Mouse (Mus musculus): ENCODE data around the gene Hoxd11. TPM values are rescaled to one million over a fixed set of nuclear protein-coding genes. Genes with fewer than 3 reads are reported as not detected.

Hoxd11 gene
- polyA plus RNA-seq (2015; fragmentation: Nextera tagmentation; extraction: Ambion mirVana) = not detected in 2 replicates

DNA sequence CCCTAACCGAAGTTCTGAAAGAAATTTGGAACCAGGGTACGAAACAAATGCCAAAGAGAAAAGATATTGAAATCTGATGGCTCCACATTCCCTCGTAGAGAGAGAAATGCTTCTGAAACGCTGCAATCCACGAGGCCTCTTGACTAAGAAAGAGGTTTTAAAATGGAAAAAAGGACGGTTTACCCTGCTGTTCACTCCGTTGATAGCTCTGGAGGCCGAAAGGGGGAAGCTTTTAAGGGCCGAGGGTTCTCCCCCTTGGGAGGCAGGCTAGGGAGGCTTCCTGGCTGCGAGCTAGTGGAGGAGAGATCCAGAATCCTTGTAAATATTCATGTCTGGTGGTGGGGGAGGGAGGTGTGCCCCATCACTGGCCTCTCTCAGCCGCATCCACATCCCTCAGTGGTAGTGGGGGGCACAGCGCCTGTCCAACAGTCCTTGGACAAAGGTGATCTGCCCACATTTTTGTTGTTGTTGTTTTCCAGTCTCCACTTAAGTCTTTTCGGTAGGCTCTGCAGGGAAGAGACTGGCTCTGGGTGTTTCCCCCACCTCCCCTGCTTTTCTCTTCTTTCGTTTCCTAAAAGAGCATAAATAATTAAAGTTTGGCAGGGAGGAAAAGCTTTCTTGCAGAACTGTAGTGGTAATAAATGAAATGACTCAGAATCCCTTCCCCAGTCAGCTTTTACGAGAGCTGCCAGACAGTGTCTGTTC is at the start of gene Hoxd11:
Gene Hoxd11, plus strand, starts transcription at position 667 of the 705 bp plus-strand sequence.
- no peak within 1 kb of the TSS for H3K9ac ChIP-seq

DNA sequence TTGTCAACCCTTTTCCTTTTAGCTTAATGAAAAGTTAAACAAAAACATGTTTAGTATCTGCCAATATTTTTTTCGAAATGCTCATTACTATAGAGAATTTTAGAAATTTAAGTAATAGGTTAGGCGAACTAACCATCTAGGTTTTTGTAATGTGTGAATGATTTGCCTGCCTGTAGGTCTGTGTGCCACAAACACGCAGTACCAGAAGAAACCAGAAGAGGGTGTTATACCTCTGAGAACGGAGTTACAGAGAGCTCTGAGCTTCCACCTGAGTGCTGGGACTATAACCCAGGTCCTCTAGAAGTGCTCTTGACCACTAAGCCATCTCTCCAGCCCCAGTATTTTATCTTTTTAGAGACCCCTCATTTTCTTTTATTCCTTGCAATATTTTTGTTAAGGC is 43.9 kb upstream of the Hoxd11 start:
- 67% methylated on average over 4 of the region's 4 CpGs for WGBS
- no peak for ATAC-seq (ENCODE audit: low FRiP score)
- Histone ChIP-seq H3K4me1 (replicated peaks) (no peaks in the 10 kb centered on the region), H3K4me3 (no peak overlapping the region), H3K4me2 (no peak overlapping the region), H3K9me3 (no peaks in the 10 kb centered on the region), H3K9ac (no peak overlapping the region), H3K36me3 (no peaks in the 10 kb centered on the region), H3K27ac (no peak overlapping the region), H3K27me3 (peaks cover 13% of the 10 kb centered on the region)

More for the DNA sequence above, at the start of gene Hoxd11:
- Histone ChIP-seq H3K36me3 (no peaks in the 10 kb centered on the region), H3K4me3 (no peak within 1 kb of the TSS), H3K9me3 (no peaks in the 10 kb centered on the region), H3K27me3 (peaks cover 100% of the 10 kb centered on the region), H3K4me1 (replicated peaks) (peaks cover 13% of the 10 kb centered on the region), H3K27ac (no peak within 1 kb of the TSS), H3K4me2 (no peak within 1 kb of the TSS)
- ATAC-seq (ENCODE audit: low FRiP score) = no peak
- WGBS = 2% methylated on average over 15 of the region's 15 CpGs

DNA sequence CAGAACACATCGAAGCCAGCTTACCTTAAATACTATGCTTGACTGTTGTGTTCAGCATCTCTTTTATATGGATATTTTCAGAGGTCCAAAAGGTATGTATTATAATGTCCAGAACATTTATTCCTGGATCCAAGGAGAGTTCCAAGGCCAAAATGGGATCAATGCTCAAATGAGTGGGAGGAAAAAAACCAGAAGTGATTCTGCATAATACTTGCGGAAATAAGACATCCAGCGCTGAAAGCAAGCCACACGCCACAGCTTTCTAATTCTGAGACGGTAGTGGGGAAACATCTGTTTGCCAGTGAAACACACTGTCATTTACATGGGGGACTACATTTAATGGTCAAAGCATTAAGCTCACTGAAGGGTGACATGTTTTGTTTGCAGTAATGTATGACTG is 36.9 kb upstream of the Hoxd11 start:
- Histone ChIP-seq H3K4me2 (no peak overlapping the region), H3K9ac (no peak overlapping the region), H3K36me3 (no peaks in the 10 kb centered on the region), H3K27me3 (peaks cover 67% of the 10 kb centered on the region), H3K4me1 (replicated peaks) (no peaks in the 10 kb centered on the region), H3K9me3 (no peaks in the 10 kb centered on the region), H3K27ac (no peak overlapping the region), H3K4me3 (no peak overlapping the region)
- ATAC-seq (ENCODE audit: low FRiP score) = no peak
- 68% methylated on average over 5 of the region's 5 CpGs for WGBS

DNA sequence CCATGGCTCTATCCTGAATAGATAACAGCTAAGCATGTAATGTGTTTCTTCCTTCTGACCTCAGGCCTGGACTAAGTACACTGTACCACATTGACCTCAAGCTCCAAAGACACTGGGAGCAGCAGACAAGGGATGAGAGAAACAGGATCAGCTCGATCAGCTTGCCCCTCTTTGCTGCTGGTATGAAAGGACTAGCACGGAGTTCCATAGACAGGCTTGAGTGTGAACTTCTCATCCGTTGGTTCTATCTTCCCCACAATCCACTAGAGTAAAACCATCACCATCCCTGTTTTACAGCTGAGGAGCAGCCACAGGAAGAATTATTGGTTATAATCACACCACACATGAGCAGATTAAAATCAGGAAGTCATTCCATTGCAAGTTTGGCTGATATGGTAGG is 33.7 kb upstream of the Hoxd11 start:
- Histone ChIP-seq H3K27me3 (peaks cover 87% of the 10 kb centered on the region), H3K4me2 (no peak overlapping the region), H3K27ac (no peak overlapping the region), H3K4me1 (replicated peaks) (0 out of 2 replicates have a peak, but pooled peaks cover 4% of the 10 kb centered on the region), H3K36me3 (no peaks in the 10 kb centered on the region), H3K9me3 (no peaks in the 10 kb centered on the region), H3K4me3 (no peak overlapping the region), H3K9ac (no peak overlapping the region)
- ATAC-seq (ENCODE audit: low FRiP score) = no peak
- 87% methylated on average over 3 of the region's 3 CpGs for WGBS

DNA sequence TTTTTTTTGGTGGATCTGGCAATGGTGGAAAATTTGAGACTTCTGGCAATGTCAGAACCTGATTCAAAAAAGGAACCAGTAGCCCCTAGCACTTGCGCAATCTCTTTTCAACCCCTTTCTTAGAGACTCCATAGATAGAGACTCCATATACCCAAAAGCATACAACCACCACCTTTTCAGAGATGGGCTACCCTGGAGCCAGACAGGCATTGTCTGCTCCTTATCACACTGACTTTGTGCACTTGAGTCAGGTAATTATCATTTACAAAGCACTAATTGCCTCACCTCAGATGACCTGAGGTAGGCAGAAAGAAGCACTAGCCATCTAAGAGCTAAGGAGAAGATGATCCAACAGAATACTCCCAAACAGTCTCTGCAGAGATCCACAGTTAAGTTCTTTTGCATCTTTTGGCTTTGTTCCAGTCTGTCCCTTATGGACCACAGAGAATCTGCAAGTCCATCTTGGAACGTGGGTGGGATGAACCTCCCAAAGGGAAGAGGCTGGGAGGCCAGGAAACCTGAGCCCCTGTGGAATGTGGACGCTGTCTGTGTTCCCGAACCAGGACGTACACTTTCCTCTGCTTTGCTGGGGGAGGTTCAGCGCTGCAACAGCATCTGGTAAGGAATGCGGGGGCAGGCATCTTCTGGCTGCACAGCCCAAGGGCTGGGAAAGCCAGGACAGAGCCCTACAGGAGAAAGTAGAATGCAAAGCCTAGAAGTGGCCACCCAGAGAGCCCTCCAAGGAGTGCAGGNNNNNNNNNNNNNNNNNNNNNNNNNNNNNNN is 32.1 kb upstream of the Hoxd11 start:
- Histone ChIP-seq H3K9me3 (no peaks in the 10 kb centered on the region), H3K4me3 (no peak overlapping the region), H3K27ac (no peak overlapping the region), H3K36me3 (no peaks in the 10 kb centered on the region), H3K9ac (no peak overlapping the region), H3K27me3 (peaks cover 95% of the 10 kb centered on the region), H3K4me1 (replicated peaks) (0 out of 2 replicates have a peak, but pooled peaks cover 4% of the 10 kb centered on the region), H3K4me2 (no peak overlapping the region)
- WGBS = 19% methylated on average over 7 of the region's 7 CpGs
- no peak for ATAC-seq (ENCODE audit: low FRiP score)

DNA sequence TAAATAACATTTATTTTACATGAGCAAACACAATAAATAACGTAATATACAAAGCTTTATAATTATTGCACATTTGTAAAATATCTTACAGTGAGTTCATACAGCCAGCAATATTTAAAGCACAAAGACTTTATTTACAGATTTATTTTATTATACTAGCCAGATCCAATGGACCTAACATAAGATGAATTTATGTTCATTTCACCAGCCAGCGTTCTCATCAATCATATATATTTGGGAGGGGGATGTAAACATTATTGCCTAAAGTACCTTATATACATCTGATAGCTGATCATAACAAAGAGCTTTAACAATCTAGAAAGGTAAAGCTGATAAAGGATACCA is 26.4 kb upstream of the Hoxd11 start:
- Histone ChIP-seq H3K9ac (no peak overlapping the region), H3K4me1 (replicated peaks) (peaks cover 15% of the 10 kb centered on the region), H3K36me3 (no peaks in the 10 kb centered on the region), H3K27ac (no peak overlapping the region), H3K4me2 (no peak overlapping the region), H3K9me3 (no peaks in the 10 kb centered on the region), H3K27me3 (peaks cover 87% of the 10 kb centered on the region), H3K4me3 (no peak overlapping the region)
- WGBS = 43% methylated on average over 2 of the region's 2 CpGs
- no peak for ATAC-seq (ENCODE audit: low FRiP score)

DNA sequence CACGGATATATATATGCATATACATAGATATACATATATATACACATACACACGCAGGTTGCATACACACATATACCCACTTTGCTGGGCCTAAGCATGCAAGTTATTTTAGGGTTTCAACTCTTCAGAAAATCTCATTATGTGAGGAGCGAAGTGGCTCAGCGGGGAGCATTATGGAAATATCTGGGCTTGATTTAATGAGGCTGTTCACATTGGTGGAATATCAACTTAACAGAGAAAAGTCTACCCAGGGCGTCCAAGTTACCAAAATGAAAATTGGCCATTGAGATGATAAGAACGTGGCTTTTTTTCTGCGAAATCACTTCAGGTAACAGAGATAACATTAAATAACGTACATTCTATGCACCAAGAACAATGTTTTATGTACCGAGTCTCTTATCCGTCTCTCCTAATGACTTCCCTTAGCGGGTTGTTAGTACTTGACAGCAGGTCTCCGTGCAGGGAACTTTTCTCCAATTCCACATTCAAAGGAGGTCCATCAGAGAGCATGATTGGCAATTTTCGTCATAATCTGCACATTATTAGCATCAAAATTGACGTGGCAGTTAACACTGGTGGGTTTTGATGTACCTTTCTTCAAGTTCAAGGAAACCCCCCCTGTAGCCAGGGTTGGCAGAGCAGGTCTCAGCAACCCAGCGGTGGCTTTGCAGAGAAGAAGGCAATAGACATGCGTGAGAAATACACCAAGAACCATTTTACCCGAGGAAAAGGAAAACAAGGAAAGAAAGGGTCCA is 25.4 kb upstream of the Hoxd11 start:
- H3K36me3 ChIP-seq = no peaks in the 10 kb centered on the region
- peak overlapping the region; percentile 55; the same call in 1 of the 2 replicates for H3K4me2 ChIP-seq
- 0 out of 2 replicates have a peak overlapping the region, but pooled peaks have one; percentile 1 for H3K4me3 ChIP-seq
- no peak overlapping the region for H3K9ac ChIP-seq
- 0 out of 2 replicates have a peak overlapping the region, but pooled peaks have one; percentile 75 for H3K27ac ChIP-seq
- H3K9me3 ChIP-seq = no peaks in the 10 kb centered on the region
- peaks cover 86% of the 10 kb centered on the region for H3K27me3 ChIP-seq
- 13% methylated on average over 17 of the region's 17 CpGs for WGBS
- no peak for ATAC-seq (ENCODE audit: low FRiP score)
- H3K4me1 ChIP-seq (replicated peaks) = peaks cover 18% of the 10 kb centered on the region

DNA sequence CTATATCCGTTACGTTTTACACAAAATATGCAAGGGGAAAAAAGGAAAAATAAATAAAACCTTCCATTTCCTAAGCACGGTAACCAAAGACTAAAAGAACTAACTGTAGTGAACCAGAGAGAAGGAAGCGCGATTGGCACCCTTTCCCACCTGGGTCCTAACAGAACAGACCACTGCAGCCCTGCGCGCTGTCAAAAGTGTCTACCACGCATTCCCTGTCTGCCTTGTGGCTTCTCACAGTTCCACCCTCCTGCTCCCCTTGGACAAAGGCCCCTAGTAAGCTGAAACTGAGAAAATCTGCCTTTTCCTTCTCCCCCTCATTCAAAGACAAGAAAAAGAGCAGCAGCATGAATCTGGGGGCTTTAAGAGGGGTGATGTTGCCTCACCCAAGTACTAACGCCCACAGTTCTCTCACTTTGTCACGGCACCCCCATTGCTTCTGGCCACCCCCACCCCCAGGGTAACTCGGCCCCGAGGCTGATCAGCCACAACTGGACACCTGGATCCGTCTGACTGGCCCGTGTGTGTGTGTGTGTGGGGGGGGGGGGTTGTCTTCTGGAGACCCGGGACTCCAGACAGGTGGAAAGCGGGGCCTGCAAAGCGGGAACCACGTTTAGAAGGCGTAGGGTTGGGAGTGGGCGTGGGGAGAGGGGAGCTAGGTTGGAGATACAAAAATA is 24.5 kb upstream of the Hoxd11 start:
- peak overlapping the region; percentile 65 for H3K9ac ChIP-seq
- H3K27me3 ChIP-seq = peaks cover 86% of the 10 kb centered on the region
- ATAC-seq (ENCODE audit: low FRiP score) = no peak

DNA sequence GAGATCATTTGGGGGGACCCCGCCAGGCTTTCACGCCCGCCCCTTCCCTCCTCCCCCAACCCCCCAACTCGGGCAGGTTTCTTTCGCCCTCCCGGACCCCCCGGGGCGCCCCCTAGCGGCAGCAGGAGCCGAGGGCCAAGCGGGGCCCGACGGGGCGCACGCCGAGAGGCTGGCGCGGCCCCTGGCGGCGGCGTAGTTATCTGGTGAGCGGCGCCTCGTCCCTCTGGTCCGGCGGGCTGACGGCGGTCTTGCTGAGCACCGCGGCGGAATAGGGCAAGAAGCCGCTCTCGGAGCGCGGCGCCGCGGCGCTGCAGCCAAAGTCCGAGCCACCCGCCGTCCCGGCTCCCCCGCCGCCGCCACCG is 24.0 kb upstream of the Hoxd11 start:
- Histone ChIP-seq H3K9me3 (no peaks in the 10 kb centered on the region), H3K36me3 (no peaks in the 10 kb centered on the region), H3K9ac (peak overlapping the region; percentile 65), H3K4me2 (peak overlapping the region; percentile 55), H3K4me3 (peak overlapping the region; percentile 36), H3K4me1 (replicated peaks) (peaks cover 15% of the 10 kb centered on the region), H3K27me3 (peaks cover 86% of the 10 kb centered on the region), H3K27ac (peak overlapping the region; percentile 75)
- no peak for ATAC-seq (ENCODE audit: low FRiP score)
- 2% methylated on average over 32 of the region's 47 CpGs for WGBS

More for the DNA sequence above, 24.5 kb upstream of the Hoxd11 start:
- Histone ChIP-seq H3K4me2 (peak overlapping the region; percentile 55), H3K9me3 (no peaks in the 10 kb centered on the region), H3K27ac (peak overlapping the region; percentile 75), H3K4me3 (peak overlapping the region; percentile 36), H3K36me3 (no peaks in the 10 kb centered on the region), H3K4me1 (replicated peaks) (peaks cover 15% of the 10 kb centered on the region)
- 7% methylated on average over 18 of the region's 20 CpGs for WGBS

DNA sequence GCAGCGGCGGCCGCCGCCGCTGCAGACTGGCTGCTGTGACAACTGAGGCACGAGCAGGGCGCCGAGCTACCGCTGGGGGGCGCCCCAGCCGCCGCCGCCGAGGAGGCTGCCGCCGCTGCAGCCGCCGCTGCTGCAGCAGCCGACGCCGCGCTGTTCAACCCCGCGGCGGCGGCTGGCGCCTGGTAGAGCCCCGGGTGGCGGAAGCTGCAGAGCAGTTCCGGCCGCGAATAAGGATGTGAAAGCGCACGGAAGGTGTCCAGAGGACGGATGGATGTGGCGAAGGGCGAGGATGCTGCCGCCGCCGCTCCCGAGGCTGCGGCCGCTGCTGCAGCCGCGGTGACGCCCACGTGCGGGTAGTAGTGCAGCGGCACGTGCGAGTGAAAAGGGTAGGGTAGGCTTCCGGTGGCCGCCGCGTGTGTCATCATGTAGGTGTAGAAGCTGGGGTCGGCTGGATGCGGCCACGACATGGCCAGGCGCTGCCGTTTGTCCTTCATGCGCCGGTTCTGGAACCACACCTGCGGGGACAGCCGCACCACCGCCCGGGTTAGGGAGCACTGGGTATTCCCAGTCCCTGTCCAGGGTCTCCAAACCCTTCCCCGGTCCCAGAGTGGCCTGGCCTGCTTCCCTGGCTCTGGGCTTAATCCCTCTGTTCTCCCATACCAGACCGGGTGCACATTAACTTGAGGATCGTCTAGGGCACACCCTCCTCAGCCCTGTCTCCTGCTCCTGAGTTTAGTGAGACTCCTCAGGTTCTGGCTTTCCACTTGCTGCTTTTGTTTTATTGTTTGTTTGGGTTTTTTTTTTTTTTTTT is 23.3 kb upstream of the Hoxd11 start:
- ATAC-seq (ENCODE audit: low FRiP score) = no peak
- peak overlapping the region; percentile 65 for H3K9ac ChIP-seq
- H3K4me1 ChIP-seq (replicated peaks) = peaks cover 15% of the 10 kb centered on the region
- peak overlapping the region; percentile 36 for H3K4me3 ChIP-seq
- under 1% methylated on average over 63 of the region's 69 CpGs for WGBS
- no peaks in the 10 kb centered on the region for H3K36me3 ChIP-seq
- H3K27ac ChIP-seq = peak overlapping the region; percentile 75
- peaks cover 86% of the 10 kb centered on the region for H3K27me3 ChIP-seq
- H3K9me3 ChIP-seq = no peaks in the 10 kb centered on the region
- peak overlapping the region; percentile 55 for H3K4me2 ChIP-seq

DNA sequence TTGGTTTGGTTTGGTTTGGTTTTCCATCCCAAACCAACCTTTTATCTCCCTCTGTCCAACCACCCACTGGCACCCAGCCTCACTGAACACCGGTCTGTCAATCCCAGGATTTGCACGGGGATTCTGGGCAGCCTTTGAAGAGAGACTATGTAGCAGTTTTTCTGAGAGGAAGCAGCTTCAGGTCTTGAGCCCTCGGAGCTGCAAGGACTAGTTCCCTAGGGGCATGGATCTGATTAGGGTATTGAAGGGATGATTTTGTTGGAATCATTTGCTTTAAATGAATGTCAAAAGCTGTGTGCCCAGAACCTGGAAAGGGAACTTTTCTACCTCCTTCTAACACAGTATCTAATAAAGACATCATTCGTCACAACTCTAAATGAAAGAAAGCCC is 22.7 kb upstream of the Hoxd11 start:
- Histone ChIP-seq H3K4me2 (peak overlapping the region; percentile 29; the same call in 1 of the 2 replicates), H3K4me1 (replicated peaks) (peaks cover 17% of the 10 kb centered on the region), H3K9ac (0 out of 2 replicates have a peak overlapping the region, but pooled peaks have one; percentile 29), H3K9me3 (no peaks in the 10 kb centered on the region), H3K27ac (peak overlapping the region; percentile 15; the same call in 1 of the 2 replicates), H3K27me3 (peaks cover 88% of the 10 kb centered on the region), H3K36me3 (no peaks in the 10 kb centered on the region), H3K4me3 (peak overlapping the region; percentile 36)
- WGBS = 0% methylated on average over 4 of the region's 4 CpGs
- no peak for ATAC-seq (ENCODE audit: low FRiP score)

Measured in hindbrain, embryonic 13.5 days (tissue).